Mouse (Mus musculus) kidney, adult 2 months (tissue): ENCODE measurements at regions not wholly inside any gene's neighbourhood (a gene's known extent, or its start where the extent isn't known, plus 50 kb on each side); places are given as distances from the start of the nearest gene placed in this dataset.

Experiments used
- DNase-seq: peaks from one replicate; pipeline ENCODE4 v3.0.0; 2021
- H3K27ac ChIP-seq: fragments of 200-500 bp; 2 replicates; pipeline ENCODE4 v1.5.1; 2012; ENCODE audit warnings: low read depth, low read length, control low read depth, inconsistent platforms; ENCODE audit not compliant: insufficient read depth
- H3K27me3 ChIP-seq: fragments of 200-500 bp; replicated peaks from 2 replicates; pipeline ENCODE4 v1.6.1; 2012; ENCODE audit warnings: mild to moderate bottlenecking, moderate library complexity, low read length, inconsistent platforms; ENCODE audit not compliant: control insufficient read depth, insufficient read depth
- H3K36me3 ChIP-seq: fragments of 200-500 bp; 2 replicates; pipeline ENCODE4 v1.6.1; 2012; ENCODE audit warnings: mild to moderate bottlenecking, moderate library complexity, low read length, inconsistent platforms; ENCODE audit not compliant: control insufficient read depth, insufficient read depth
- H3K4me1 ChIP-seq: fragments of 200-500 bp; 2 replicates; pipeline ENCODE4 v1.6.1; 2011; ENCODE audit warnings: low read length; ENCODE audit not compliant: control insufficient read depth, insufficient read depth
- H3K4me3 ChIP-seq: fragments of 200-500 bp; 2 replicates; pipeline ENCODE4 v1.5.1; 2011; ENCODE audit warnings: mild to moderate bottlenecking, low read depth, low read length, control low read depth; ENCODE audit not compliant: insufficient read depth
- CTCF ChIP-seq: fragments of 200-500 bp; conservative IDR thresholded peaks from 2 replicates; pipeline ENCODE4 v1.5.1; 2011; ENCODE audit warnings: low read depth, mild to moderate bottlenecking, control low read depth, low read length, moderate library complexity, mixed read lengths; ENCODE audit not compliant: insufficient read depth, insufficient read length
- POLR2A ChIP-seq: fragments of 200-500 bp; IDR thresholded peaks from one replicate; pipeline ENCODE4 v1.6.1; 2011; ENCODE audit warnings: low read depth, low read length, control low read depth
- WGBS: fragments of 180-500 bp; shearing (Covaris S2); methylation state at CpG from one replicate; pipeline ENCODE4 v1.1.7; 2018; 5-methylcytosine and 5-hydroxymethylcytosine counted together

DNA sequence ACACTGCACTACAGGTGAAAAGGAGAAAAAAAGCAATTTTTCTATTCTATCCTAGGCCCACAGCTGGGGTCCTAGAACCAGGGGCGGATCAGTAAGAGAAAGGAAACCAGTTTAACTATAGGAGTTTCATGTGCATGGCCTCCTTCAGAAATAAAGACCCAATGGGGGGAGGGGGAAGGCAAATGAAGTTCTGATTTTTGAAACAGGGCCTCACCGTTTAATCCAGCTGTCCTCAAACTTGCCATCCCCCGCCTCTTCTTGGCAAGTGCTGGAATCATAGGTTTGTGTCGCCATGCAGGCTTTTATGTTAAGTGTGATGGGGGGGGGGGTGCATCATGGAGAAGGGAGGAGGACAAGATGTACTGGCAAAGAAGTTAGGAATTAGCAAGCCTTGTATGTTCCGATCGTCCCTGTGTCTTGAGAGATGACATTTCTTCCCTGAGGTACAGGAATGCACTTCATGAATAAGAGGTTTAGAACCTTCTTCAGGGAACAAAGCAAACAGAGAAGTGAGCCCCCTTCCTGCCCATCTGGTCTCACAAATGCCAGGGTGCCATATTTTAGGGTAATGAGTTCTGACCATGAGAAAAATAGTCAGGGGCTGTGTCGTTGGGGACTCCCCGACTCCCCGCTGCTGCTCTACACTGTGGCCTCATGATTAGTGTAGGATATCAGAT lies 83.9 kb downstream of the Qrsl1 start:
- TF ChIP-seq CTCF, result no peak
- no peaks in the 10 kb centered on the region for H3K27me3 ChIP-seq
- WGBS, result 84% methylated on average over 9 of the region's 9 CpGs
- H3K36me3 ChIP-seq, result no peaks in the 10 kb centered on the region
- H3K27ac ChIP-seq, result no peak overlapping the region
- no peaks in the 10 kb centered on the region for H3K4me1 ChIP-seq
- no peak overlapping the region for H3K4me3 ChIP-seq
- no peak for DNase-seq

DNA sequence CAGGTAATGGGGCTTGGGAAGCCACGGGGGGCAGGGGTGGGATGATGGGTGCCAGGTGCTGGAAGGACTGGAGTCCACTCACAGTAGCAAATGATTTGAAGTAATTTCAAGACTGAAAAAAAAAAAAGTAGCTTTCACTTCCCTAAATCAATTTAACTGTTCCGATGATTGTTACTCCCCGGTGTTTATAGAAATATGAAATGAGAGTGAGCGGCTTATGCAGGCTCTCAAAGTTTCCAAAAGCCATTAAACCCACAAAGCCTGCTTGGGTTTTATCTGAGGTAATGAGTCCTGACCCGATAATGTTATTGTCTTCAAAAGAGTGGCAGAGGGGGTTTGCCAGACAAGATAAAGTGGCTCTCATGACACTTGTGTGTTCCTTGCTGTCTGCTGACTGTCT lies 82.9 kb downstream of the Qrsl1 start:
- 72% methylated on average over 5 of the region's 5 CpGs for WGBS
- Histone ChIP-seq H3K4me3 (no peak overlapping the region), H3K36me3 (no peaks in the 10 kb centered on the region), H3K4me1 (no peaks in the 10 kb centered on the region), H3K27ac (no peak overlapping the region), H3K27me3 (no peaks in the 10 kb centered on the region)
- no peak for TF ChIP-seq POLR2A
- TF ChIP-seq CTCF, result no peak
- no peak for DNase-seq

GRCm38 (mm10) chr10:43819434-43819833 lies 82.1 kb downstream of the Qrsl1 start:
- H3K4me3 ChIP-seq, result no peak overlapping the region
- DNase-seq, result no peak
- H3K27ac ChIP-seq, result no peak overlapping the region
- no peaks in the 10 kb centered on the region for H3K27me3 ChIP-seq
- H3K4me1 ChIP-seq, result no peaks in the 10 kb centered on the region
- TF ChIP-seq POLR2A (no peak), CTCF (no peak)
- WGBS, result 89% methylated on average over 6 of the region's 6 CpGs
- H3K36me3 ChIP-seq, result no peaks in the 10 kb centered on the region

DNA sequence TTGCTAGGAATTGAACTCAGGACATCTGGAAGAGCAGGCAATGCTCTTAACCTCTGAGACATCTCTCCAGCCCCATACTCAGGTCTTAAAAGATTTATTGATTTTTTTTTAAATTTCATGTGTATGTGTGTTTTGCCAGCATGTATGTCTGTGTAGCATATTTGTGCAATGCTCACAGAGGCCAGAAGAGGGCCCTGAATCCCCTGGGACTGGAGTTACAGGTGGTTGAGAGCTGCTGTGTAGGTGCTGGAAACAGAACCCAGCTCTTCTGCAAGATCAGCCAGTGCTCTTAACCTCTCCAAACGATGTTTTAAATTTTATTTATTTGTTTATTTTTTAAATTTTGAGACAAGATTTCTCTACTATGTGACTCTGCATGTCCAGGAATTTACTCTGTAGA lies 78.9 kb downstream of the Qrsl1 start:
- 80% methylated on average over 1 of the region's 1 CpGs for WGBS
- no peak overlapping the region for H3K27ac ChIP-seq
- no peaks in the 10 kb centered on the region for H3K4me1 ChIP-seq
- DNase-seq, result no peak
- no peaks in the 10 kb centered on the region for H3K27me3 ChIP-seq
- no peaks in the 10 kb centered on the region for H3K36me3 ChIP-seq
- TF ChIP-seq POLR2A, result no peak
- no peak overlapping the region for H3K4me3 ChIP-seq

DNA sequence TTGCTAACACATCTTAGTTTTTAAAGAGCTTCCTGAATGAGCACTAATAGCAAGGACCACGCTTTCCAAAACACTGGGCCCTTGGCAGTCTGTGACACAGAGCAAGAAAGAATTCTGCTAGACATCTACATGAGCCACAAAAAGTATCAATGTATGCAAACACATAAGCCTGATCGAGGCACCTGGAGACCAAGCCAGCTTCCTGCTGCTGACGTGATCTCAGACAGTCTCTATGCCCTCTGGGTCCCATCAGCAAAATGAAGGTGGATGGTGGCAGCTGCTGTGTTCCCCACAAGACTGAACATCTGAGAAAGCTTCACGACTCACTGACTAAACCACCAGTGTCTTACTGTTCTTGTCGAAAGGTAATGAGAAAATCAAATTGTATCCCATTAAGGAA lies 77.5 kb downstream of the Qrsl1 start:
- TF ChIP-seq POLR2A (no peak), CTCF (no peak)
- Histone ChIP-seq H3K27me3 (no peaks in the 10 kb centered on the region), H3K4me3 (no peak overlapping the region), H3K27ac (no peak overlapping the region), H3K4me1 (no peaks in the 10 kb centered on the region), H3K36me3 (no peaks in the 10 kb centered on the region)
- 78% methylated on average over 5 of the region's 5 CpGs for WGBS
- DNase-seq, result no peak
